Mouse (Mus musculus) limb, embryonic 13.5 days (tissue): ENCODE results near the gene Lrrc42. TPM values are rescaled to one million over a fixed set of nuclear protein-coding genes. Genes with fewer than 3 reads are reported as not detected.
A peak's percentile ranks its signal among the peaks of the same experiment; 100 is the strongest.

ENCODE experiments used
- ATAC-seq: fragments of 200-750 bp; cut with Nextera tagmentation; 2 replicates; pipeline ENCODE4 v1.8.0; 2017; ENCODE audit warnings: low read depth, moderate number of reproducible peaks, moderate TSS enrichment; ENCODE audit not compliant: low FRiP score
- H3K27ac ChIP-seq: fragments of 300-500 bp; sonication (generic); 2 replicates; pipeline ENCODE4 v1.5.1; 2015; ENCODE audit warnings: inconsistent platforms, mild to moderate bottlenecking, moderate library complexity
- H3K27me3 ChIP-seq: fragments of 300-500 bp; sonication (generic); 2 replicates; pipeline ENCODE4 v1.6.1; 2015; ENCODE audit warnings: mild to moderate bottlenecking, inconsistent platforms
- H3K36me3 ChIP-seq: fragments of 300-500 bp; sonication (generic); 2 replicates; pipeline ENCODE4 v1.6.1; 2015; ENCODE audit warnings: inconsistent platforms, mild to moderate bottlenecking, moderate library complexity
- H3K4me1 ChIP-seq: fragments of 300-500 bp; sonication (generic); 2 replicates; pipeline ENCODE4 v1.6.1; 2015; ENCODE audit warnings: inconsistent platforms
- H3K4me2 ChIP-seq: fragments of 300-500 bp; sonication (generic); replicated peaks from 2 replicates; pipeline ENCODE4 v1.6.1; 2015; ENCODE audit warnings: inconsistent platforms, mild to moderate bottlenecking, moderate library complexity
- H3K4me3 ChIP-seq: fragments of 300-500 bp; sonication (generic); 2 replicates; pipeline ENCODE4 v1.5.1; 2015; ENCODE audit warnings: moderate library complexity, mild to moderate bottlenecking, inconsistent platforms
- H3K9ac ChIP-seq: fragments of 300-500 bp; sonication (generic); 2 replicates; pipeline ENCODE4 v1.6.1; 2015; ENCODE audit warnings: mild to moderate bottlenecking, inconsistent platforms
- H3K9me3 ChIP-seq: fragments of 300-500 bp; sonication (generic); 2 replicates; pipeline ENCODE4 v1.6.1; 2016; ENCODE audit warnings: inconsistent platforms
- WGBS: fragments of 180-500 bp; shearing (Covaris S2); methylation state at CpG from one replicate; pipeline ENCODE4 v1.1.7; 2015; 5-methylcytosine and 5-hydroxymethylcytosine counted together
- polyA plus RNA-seq: library from polyadenylated mRNA; unstranded; fragments of >200 nt; fragmentation: Nextera tagmentation; extraction: Ambion mirVana; gene quantifications from 2 replicates; pipeline ENCODE4 v1.2.1, GENCODE M21; 2015

The Lrrc42 gene
- polyA plus RNA-seq, 1 experiment from 2014 or later, result 102 TPM

DNA sequence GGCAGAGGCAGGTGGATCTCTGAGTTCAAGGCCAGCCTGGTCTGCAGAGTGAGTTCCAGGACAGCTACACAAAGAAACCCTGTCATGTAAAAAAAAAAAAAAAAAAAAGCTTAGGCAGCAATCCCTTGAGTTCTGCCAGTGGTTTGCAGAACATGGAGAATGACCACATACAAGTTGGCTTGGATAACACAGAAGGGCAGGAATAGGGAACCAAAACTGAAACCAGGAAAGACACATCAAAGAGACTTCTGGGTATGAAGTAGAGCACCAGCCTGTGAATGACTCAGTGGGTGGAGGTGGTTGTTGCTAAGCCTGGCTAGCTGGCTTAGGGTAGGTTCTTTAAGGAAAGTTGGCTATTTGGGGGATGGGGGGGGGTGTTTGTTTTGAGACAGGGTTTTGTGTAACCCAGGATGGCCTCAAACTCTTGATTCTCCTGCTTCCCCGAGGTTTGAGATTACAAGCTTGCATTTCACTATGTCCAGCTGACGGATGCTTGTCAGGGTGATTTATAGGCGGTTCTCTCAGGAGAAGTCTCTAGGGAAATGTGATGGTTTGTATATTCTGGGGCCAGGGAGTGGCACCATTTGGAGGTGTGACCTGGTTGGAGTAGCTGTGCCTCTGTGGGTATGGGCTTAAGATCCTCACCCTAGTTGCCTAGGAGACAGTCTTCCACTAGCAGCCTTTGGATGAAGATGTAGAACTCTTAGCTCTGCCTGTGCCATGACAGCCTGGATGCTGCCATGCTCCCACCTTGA lies 32.3 kb upstream of the Lrrc42 start:
- no peak overlapping the region for H3K4me3 ChIP-seq
- 68% methylated on average over 3 of the region's 3 CpGs for WGBS
- H3K9ac ChIP-seq, result no peak overlapping the region
- H3K4me2 ChIP-seq, result no peak overlapping the region
- no peaks in the 10 kb centered on the region for H3K4me1 ChIP-seq
- peaks cover 18% of the 10 kb centered on the region for H3K36me3 ChIP-seq
- no peak overlapping the region for H3K27ac ChIP-seq
- H3K27me3 ChIP-seq, result no peaks in the 10 kb centered on the region
- H3K9me3 ChIP-seq, result no peaks in the 10 kb centered on the region
- no peak for ATAC-seq

DNA sequence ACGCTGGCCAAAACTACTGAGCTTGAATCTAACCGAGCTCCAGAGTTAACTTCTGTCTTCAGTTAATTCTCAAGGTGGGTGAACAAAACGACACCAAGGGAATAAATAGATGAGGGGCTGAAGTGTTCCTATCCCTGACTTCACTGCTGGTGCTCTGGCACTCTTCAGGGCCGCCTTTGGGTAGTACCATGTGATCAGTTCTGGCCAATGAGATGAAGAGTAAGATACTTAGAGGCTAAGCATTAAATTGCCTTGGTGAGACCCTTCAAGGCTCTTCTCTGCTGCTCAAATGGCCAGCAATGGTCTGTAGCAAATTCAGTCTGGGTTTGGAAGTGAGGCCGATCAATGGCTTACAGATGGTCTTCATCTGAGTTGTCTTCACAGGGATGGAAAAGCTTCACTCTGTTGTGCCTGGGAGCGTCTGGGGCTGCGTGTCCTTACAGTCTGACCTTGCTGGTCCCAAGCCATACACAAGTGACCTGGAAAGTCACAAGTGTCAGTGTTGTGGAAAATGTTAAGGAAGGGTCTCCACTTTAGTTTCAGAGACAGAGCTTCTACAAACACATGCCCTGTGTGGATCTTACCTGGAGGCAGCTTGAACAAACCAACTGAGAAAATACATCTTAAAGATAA lies 27.6 kb upstream of the Lrrc42 start:
- Histone ChIP-seq H3K4me3 (no peak overlapping the region), H3K4me2 (no peak overlapping the region), H3K9ac (no peak overlapping the region), H3K27ac (no peak overlapping the region), H3K4me1 (no peaks in the 10 kb centered on the region), H3K9me3 (no peaks in the 10 kb centered on the region), H3K36me3 (peaks cover 27% of the 10 kb centered on the region), H3K27me3 (no peaks in the 10 kb centered on the region)
- no peak for ATAC-seq
- WGBS, result 80% methylated on average over 7 of the region's 7 CpGs

DNA sequence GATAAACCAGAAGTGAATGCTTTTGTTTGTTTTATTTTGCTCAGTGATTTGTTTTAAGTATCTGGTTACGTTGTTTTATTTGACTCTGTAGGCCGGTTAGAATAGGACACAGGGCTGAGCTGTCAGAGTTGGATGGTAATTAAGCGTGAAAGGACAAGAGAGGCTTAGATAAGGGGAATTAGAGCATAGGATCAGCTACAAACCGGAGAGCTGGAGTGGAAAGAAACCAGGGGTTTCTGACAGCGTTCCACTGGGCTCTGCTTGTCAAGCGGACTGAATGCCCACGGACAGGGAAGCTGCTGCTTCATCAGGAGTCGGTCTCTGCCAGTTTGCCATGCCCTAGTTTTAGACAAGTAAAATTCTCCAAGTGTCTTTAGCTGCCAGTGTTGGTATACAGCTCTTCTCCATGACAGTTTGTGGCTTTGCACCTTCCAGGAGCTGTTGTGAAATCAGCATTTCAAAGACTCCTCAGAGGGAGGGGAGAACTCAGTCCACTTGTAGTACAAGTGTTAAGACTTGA lies 24.9 kb upstream of the Lrrc42 start:
- no peak overlapping the region for H3K4me2 ChIP-seq
- peaks cover 24% of the 10 kb centered on the region for H3K36me3 ChIP-seq
- peaks cover 11% of the 10 kb centered on the region for H3K4me1 ChIP-seq
- no peak overlapping the region for H3K27ac ChIP-seq
- no peaks in the 10 kb centered on the region for H3K27me3 ChIP-seq
- H3K9ac ChIP-seq, result no peak overlapping the region
- ATAC-seq, result no peak
- H3K9me3 ChIP-seq, result no peaks in the 10 kb centered on the region
- no peak overlapping the region for H3K4me3 ChIP-seq
- 27% methylated on average over 8 of the region's 8 CpGs for WGBS

DNA sequence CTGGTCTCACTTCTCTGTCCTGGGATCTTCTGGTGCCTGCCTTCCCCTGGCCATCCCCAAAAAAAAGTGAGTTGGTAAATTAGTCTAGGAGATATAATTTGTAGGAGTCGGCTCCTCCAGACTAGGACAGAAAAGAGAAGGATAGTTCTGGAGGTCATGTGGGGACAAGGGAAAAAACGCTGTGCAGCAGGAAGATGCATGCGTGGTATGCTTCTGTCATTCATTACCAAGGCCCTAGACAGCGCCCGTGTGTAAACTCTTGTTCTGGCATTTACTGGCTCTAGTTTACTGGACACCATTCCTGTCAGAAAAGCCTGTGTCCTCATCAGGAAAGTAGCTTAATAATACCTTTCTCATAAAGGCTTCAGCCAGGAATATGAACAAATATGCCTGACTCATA lies 21.2 kb upstream of the Lrrc42 start:
- Histone ChIP-seq H3K27me3 (no peaks in the 10 kb centered on the region), H3K9me3 (no peaks in the 10 kb centered on the region), H3K27ac (peak overlapping the region; percentile 52; the same call in 1 of the 2 replicates), H3K4me3 (no peak overlapping the region), H3K4me2 (no peak overlapping the region), H3K4me1 (peaks cover 11% of the 10 kb centered on the region), H3K9ac (no peak overlapping the region), H3K36me3 (peaks cover 5% of the 10 kb centered on the region; the same call in 1 of the 2 replicates)
- WGBS, result 64% methylated on average over 5 of the region's 5 CpGs
- ATAC-seq, result no peak

DNA sequence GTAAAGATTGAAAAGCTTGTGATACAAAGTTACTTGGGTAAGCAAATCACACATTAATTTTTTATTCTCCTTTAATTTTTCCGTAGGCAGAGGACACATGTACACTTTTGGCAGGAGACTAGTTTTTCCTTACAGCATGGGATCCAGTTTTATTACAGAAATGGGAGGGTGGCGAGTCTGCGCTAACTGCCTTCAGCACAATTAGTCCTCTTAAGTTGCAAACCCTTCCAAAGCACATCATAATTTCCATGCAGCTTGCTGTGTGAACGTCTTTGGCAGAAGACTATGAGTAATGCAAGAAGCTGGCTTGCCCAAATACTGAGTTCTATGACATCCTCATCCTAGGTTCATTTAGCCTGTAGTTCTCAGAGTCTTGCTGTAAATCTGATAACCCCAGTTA lies 20.4 kb upstream of the Lrrc42 start:
- no peak overlapping the region for H3K4me2 ChIP-seq
- no peak overlapping the region for H3K9ac ChIP-seq
- 44% methylated on average over 4 of the region's 4 CpGs for WGBS
- no peak for ATAC-seq
- no peaks in the 10 kb centered on the region for H3K9me3 ChIP-seq
- H3K36me3 ChIP-seq, result peaks cover 5% of the 10 kb centered on the region; the same call in 1 of the 2 replicates
- no peaks in the 10 kb centered on the region for H3K27me3 ChIP-seq
- H3K4me3 ChIP-seq, result no peak overlapping the region
- H3K27ac ChIP-seq, result peak overlapping the region; percentile 52; the same call in 1 of the 2 replicates
- H3K4me1 ChIP-seq, result peaks cover 11% of the 10 kb centered on the region

DNA sequence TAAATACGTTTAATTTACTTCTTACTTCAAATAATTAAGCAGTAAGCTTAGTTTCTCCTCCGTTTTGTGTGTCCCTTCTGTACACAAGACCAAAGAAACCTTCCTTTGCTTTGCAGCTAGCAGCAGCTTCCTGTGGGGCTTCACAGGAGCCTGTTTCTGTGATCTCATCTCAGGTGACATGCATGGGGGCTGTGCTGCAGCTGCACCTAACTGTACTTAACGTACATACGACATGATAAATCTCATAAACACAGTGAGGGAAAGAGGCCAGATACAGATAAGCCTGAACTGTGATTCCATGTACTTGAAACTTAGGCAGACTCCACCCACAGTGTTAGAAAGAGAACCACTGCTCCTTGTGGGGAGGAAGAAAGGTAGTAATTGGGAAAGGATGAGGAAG lies 6.7 kb upstream of the Lrrc42 start:
- peaks cover 8% of the 10 kb centered on the region for H3K36me3 ChIP-seq
- H3K4me1 ChIP-seq, result no peaks in the 10 kb centered on the region
- H3K9ac ChIP-seq, result no peak overlapping the region
- 43% methylated on average over 4 of the region's 4 CpGs for WGBS
- H3K9me3 ChIP-seq, result peaks cover 3% of the 10 kb centered on the region
- H3K4me2 ChIP-seq, result no peak overlapping the region
- no peak for ATAC-seq
- H3K27ac ChIP-seq, result no peak overlapping the region
- no peak overlapping the region for H3K4me3 ChIP-seq
- H3K27me3 ChIP-seq, result no peaks in the 10 kb centered on the region

DNA sequence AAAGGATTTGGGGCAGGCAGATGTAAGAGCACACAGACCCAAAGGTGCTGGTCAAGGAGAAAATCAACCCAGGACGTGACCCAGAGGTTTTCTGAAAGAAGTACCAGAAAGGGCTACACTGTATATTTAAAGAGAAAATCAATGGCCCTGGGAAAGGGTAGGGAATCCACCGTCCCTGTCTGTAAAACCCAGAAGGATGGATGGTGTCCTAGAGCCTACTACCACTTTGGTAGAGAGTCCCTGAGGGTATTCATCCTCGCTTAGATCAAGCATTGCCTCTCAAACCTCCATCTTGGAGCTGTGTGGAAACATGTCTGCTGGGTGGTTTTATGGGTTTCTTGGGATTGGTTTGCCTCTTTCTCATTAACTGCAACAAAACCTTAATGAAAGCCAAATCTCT lies 1.1 kb upstream of the Lrrc42 start:
- Histone ChIP-seq H3K27ac (peak overlapping the region; percentile 80), H3K9ac (peak overlapping the region; percentile 85), H3K27me3 (no peaks in the 10 kb centered on the region), H3K9me3 (no peaks in the 10 kb centered on the region), H3K36me3 (no peaks in the 10 kb centered on the region), H3K4me1 (peaks cover 29% of the 10 kb centered on the region), H3K4me3 (peak overlapping the region; percentile 85), H3K4me2 (peak overlapping the region; percentile 67)
- no peak for ATAC-seq
- WGBS, result 13% methylated on average over 3 of the region's 3 CpGs

DNA sequence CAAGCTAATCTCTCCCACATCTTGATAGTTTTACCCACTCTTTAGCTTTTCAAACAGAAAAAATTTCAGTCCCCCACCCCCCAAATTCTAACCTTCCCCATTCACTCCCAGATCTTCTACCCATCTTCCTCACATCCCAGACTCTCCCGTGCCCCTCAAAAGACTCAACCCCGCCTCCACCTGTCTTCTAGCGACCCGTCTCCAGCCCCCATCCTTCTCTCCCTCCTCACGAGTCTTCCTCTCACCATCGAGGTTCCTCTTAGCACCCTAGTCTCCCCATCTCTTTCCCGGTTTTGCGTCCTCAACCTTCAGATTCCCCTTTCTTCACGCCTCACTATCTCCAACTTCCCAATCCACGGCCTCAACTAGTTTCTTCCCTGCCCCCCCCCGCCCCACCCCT lies 810 bp downstream of the Lrrc42 start:
- Histone ChIP-seq H3K4me3 (peak overlapping the region; percentile 85), H3K9ac (peak overlapping the region; percentile 84), H3K9me3 (no peaks in the 10 kb centered on the region), H3K4me2 (peak overlapping the region; percentile 80), H3K4me1 (peaks cover 45% of the 10 kb centered on the region), H3K36me3 (no peaks in the 10 kb centered on the region), H3K27ac (peak overlapping the region; percentile 48; the same call in 1 of the 2 replicates), H3K27me3 (no peaks in the 10 kb centered on the region)
- WGBS, result under 1% methylated on average over 11 of the region's 11 CpGs
- ATAC-seq, result no peak

DNA sequence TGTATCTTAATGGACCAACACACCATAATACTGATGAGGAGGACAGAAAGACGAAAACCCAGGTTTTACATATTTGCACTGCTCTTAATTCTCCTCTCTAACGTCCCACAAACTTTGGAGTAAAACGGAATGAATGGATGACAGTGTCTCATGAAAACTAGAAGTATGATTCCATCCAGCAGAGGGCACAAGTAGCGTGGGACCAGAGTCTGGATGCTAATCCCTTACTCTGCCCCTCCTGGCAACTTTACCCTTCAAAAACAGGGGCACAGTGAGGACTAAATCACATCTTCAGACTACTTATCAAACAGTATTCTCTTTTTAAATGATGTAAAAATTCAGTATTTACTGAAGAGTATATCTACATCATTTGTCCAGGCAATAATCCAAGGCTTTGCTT lies 2.8 kb downstream of the Lrrc42 start:
- no peak for ATAC-seq
- peaks cover 60% of the 10 kb centered on the region for H3K4me1 ChIP-seq
- H3K36me3 ChIP-seq, result peaks cover 9% of the 10 kb centered on the region; the same call in 1 of the 2 replicates
- no peak overlapping the region for H3K4me2 ChIP-seq
- H3K9ac ChIP-seq, result no peak overlapping the region
- no peak overlapping the region for H3K4me3 ChIP-seq
- H3K27me3 ChIP-seq, result no peaks in the 10 kb centered on the region
- H3K9me3 ChIP-seq, result no peaks in the 10 kb centered on the region
- no peak overlapping the region for H3K27ac ChIP-seq
- 25% methylated on average over 4 of the region's 4 CpGs for WGBS

DNA sequence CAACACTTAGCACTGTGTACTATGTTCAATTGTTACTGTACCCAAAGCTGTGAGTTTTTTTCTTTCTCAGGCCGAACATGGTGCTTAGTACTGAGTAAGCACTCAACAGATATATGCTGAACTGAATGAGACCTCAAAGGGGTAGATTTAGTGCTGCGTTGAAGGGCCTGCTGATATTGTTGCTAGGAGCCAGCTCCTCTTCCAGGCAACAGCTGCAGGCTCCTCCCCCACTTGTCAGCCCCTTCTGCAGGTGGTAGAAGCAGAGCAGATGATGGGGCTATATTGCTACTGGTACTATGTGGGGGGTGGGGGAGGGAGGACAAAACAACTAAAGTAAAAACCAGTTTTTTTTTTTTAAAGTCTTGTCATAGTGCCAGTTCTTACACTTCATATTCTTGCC lies 3.9 kb downstream of the Lrrc42 start:
- Histone ChIP-seq H3K9ac (no peak overlapping the region), H3K4me2 (no peak overlapping the region; the same call in 1 of the 2 replicates), H3K9me3 (no peaks in the 10 kb centered on the region), H3K27ac (no peak overlapping the region), H3K4me1 (peaks cover 62% of the 10 kb centered on the region), H3K27me3 (no peaks in the 10 kb centered on the region), H3K4me3 (no peak overlapping the region), H3K36me3 (peaks cover 15% of the 10 kb centered on the region)
- no peak for ATAC-seq
- 51% methylated on average over 2 of the region's 2 CpGs for WGBS

DNA sequence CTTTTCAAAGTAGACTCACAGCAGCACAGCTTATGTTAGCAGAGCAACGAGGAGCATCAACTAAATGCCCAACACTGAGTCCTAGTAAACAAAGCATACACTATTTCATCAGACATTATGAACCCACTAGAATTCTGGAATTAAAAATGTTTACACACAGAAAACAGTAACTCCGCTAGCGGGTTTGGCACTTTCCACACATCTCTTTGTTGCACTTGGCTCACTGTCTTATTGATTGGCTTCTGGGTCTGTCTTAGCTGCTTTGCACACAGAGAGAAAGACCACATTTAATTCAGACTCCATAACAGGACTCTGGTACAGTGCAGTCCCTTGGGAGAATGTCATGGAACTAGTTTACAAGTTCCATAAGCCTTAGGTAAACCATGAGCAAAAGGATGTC lies 5.3 kb downstream of the Lrrc42 start:
- no peak overlapping the region for H3K4me3 ChIP-seq
- ATAC-seq, result no peak
- 89% methylated on average over 3 of the region's 3 CpGs for whole genome bisulfite sequencing

DNA sequence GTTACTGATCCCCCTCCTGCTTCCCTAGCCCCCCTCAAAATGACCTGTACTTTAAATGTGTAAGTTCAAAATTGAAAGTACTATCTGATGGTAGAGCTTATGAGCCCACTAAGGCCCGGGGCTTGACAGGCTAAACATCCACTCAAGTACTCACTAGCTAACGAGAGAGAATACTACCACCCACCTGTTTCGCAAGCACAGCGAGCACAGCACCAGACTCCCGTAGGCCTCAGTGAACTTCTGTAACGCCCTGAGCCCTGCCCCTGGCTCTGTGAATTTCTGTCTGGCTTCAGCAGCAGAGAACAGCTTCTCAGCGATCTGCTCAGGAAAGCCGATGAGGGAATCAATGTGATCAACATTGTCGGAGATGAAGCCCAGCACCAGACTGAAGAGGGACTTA lies 6.2 kb downstream of the Lrrc42 start:
- H3K27me3 ChIP-seq, result no peaks in the 10 kb centered on the region
- no peak overlapping the region for H3K4me3 ChIP-seq
- H3K9ac ChIP-seq, result no peak overlapping the region; the same call in 1 of the 2 replicates
- no peak for ATAC-seq
- H3K9me3 ChIP-seq, result no peaks in the 10 kb centered on the region
- no peak overlapping the region for H3K27ac ChIP-seq
- peaks cover 56% of the 10 kb centered on the region for H3K4me1 ChIP-seq
- no peak overlapping the region for H3K4me2 ChIP-seq
- 80% methylated on average over 9 of the region's 9 CpGs for WGBS
- peaks cover 36% of the 10 kb centered on the region for H3K36me3 ChIP-seq

More for the DNA sequence above, 5.3 kb downstream of the Lrrc42 start:
- H3K4me2 ChIP-seq, result no peak overlapping the region
- H3K27me3 ChIP-seq, result no peaks in the 10 kb centered on the region
- H3K4me1 ChIP-seq, result peaks cover 60% of the 10 kb centered on the region
- no peak overlapping the region for H3K9ac ChIP-seq
- no peaks in the 10 kb centered on the region for H3K9me3 ChIP-seq
- peaks cover 28% of the 10 kb centered on the region for H3K36me3 ChIP-seq
- H3K27ac ChIP-seq, result no peak overlapping the region
